Mouse (Mus musculus) liver, postnatal 0 days (tissue): ENCODE data around the gene Arnt. TPM values are rescaled to one million over a fixed set of nuclear protein-coding genes. Genes with fewer than 3 reads are reported as not detected.

ENCODE experiments used
- ATAC-seq: fragments of 200-750 bp; cut with Nextera tagmentation; 2 replicates; pipeline ENCODE4 v1.8.0; 2017; ENCODE audit warnings: mild to moderate bottlenecking, moderate library complexity
- DNase-seq: peaks from one replicate; pipeline ENCODE4 v3.0.0-alpha.2; 2016
- H3K27ac ChIP-seq: fragments of 300-500 bp; sonication (generic); 2 replicates; pipeline ENCODE4 v1.5.1; 2014; ENCODE audit warnings: antibody characterized with exemption, moderate library complexity, mild to moderate bottlenecking, low read depth
- H3K27me3 ChIP-seq: fragments of 300-500 bp; sonication (generic); 2 replicates; pipeline ENCODE4 v1.6.1; 2014; ENCODE audit warnings: low read length, control low read depth, mixed read lengths; ENCODE audit not compliant: insufficient read depth
- H3K36me3 ChIP-seq: fragments of 300-500 bp; sonication (generic); replicated peaks from 2 replicates; pipeline ENCODE4 v1.6.1; 2014; ENCODE audit warnings: mild to moderate bottlenecking, control low read depth, low read length, moderate library complexity, mixed read lengths; ENCODE audit not compliant: insufficient read depth
- H3K4me1 ChIP-seq: fragments of 300-500 bp; sonication (generic); 2 replicates; pipeline ENCODE4 v1.6.1; 2014; ENCODE audit warnings: antibody characterized with exemption, mild to moderate bottlenecking, control low read depth; ENCODE audit not compliant: insufficient read depth
- H3K4me2 ChIP-seq: fragments of 300-500 bp; sonication (generic); 2 replicates; pipeline ENCODE4 v1.6.1; 2014; ENCODE audit warnings: low read depth, mild to moderate bottlenecking, low read length, moderate library complexity, mixed read lengths
- H3K4me3 ChIP-seq: fragments of 300-500 bp; sonication (generic); 2 replicates; pipeline ENCODE4 v1.5.1; 2014; ENCODE audit warnings: low read depth, low read length
- H3K9ac ChIP-seq: fragments of 300-500 bp; sonication (generic); replicated peaks from 2 replicates; pipeline ENCODE4 v1.6.1; 2014; ENCODE audit warnings: mild to moderate bottlenecking, moderate library complexity
- H3K9me3 ChIP-seq: fragments of 300-500 bp; sonication (generic); 2 replicates; pipeline ENCODE4 v1.6.1; 2016; ENCODE audit warnings: mild to moderate bottlenecking, control low read depth, low read length, mixed read lengths
- CTCF ChIP-seq: sonication (generic); IDR thresholded peaks from 2 replicates; pipeline ENCODE4 v1.5.1; 2016; ENCODE audit warnings: antibody characterized with exemption, low read depth
- EP300 ChIP-seq: IDR thresholded peaks from 2 replicates; pipeline ENCODE4 v1.6.1; 2016; ENCODE audit warnings: antibody characterized with exemption, low read depth, mild to moderate bottlenecking
- WGBS: fragments of 180-500 bp; shearing (Covaris S2); extraction: QIAGEN DNeasy Blood & Tissue Kit; methylation state at CpG from one replicate; pipeline ENCODE4 v1.1.7; 2014; ENCODE audit not compliant: insufficient replicate concordance; 5-methylcytosine and 5-hydroxymethylcytosine counted together
- polyA plus RNA-seq: library from polyadenylated mRNA; unstranded; fragments of >200 nt; fragmentation: Nextera tagmentation; extraction: Ambion mirVana; gene quantifications from 2 replicates; pipeline ENCODE4 v1.2.1, GENCODE M21; 2015

The Arnt gene
- polyA plus RNA-seq, 1 experiment from 2014 or later, result 9.4 TPM

DNA sequence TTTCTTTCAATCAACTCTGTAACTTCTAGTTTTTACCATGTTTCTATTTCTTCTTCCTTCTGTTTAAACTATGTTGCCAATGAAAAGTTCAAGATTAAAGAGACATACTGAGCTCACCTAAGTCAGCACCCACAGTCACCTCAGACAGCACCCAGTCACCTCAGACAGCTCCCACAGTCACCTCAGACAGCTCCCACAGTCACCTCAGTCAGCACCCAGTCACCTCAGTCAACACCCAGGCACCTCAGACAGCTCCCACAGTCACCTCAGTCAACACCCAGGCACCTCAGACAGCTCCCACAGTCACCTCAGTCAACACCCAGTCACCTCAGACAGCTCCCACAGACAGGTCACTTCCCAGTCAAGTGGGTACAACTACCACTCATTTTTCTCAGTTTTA is 108.0 kb downstream of the Arnt start:
- H3K4me3 ChIP-seq, result no peak overlapping the region
- H3K27ac ChIP-seq, result no peak overlapping the region
- H3K9ac ChIP-seq, result no peak overlapping the region
- no peaks in the 10 kb centered on the region for H3K4me1 ChIP-seq
- ATAC-seq, result no peak
- no peaks in the 10 kb centered on the region for H3K36me3 ChIP-seq
- TF ChIP-seq CTCF (no peak), EP300 (no peak)
- no peaks in the 10 kb centered on the region for H3K27me3 ChIP-seq
- no peak for DNase-seq
- H3K4me2 ChIP-seq, result no peak overlapping the region
- H3K9me3 ChIP-seq, result no peaks in the 10 kb centered on the region

GRCm38 (mm10) chr3:95542981-95543380 is 108.8 kb downstream of the Arnt start:
- no peak for TF ChIP-seq EP300
- no peak for TF ChIP-seq CTCF
- H3K27ac ChIP-seq, result no peak overlapping the region
- H3K4me3 ChIP-seq, result no peak overlapping the region
- ATAC-seq, result no peak
- no peak overlapping the region for H3K4me2 ChIP-seq
- 69% methylated on average over 7 of the region's 7 CpGs for WGBS
- no peaks in the 10 kb centered on the region for H3K9me3 ChIP-seq
- no peak for DNase-seq
- no peaks in the 10 kb centered on the region for H3K27me3 ChIP-seq
- H3K36me3 ChIP-seq, result no peaks in the 10 kb centered on the region
- H3K4me1 ChIP-seq, result no peaks in the 10 kb centered on the region
- no peak overlapping the region for H3K9ac ChIP-seq

Other genes with a start within 250 kb of the Arnt start
- gene Gabpb2, start 216.5 kb upstream of the Arnt start, polyA plus RNA-seq, result 2.5 and 3.9 TPM in 2 replicates
- 31.7 and 32.3 TPM in 2 replicates for gene Cdc42se1, start 205.7 kb upstream of the Arnt start, polyA plus RNA-seq
- 2.0 and 2.3 TPM in 2 replicates for gene Mllt11, start 202.2 kb upstream of the Arnt start, polyA plus RNA-seq
- gene Gm128, start 192.8 kb upstream of the Arnt start, polyA plus RNA-seq, result 0.08 TPM in 1 of 2 replicates, not detected in the other
- gene Bnipl, start 183.2 kb upstream of the Arnt start, polyA plus RNA-seq, result not detected in 2 replicates
- gene Mindy1, start 153.0 kb upstream of the Arnt start, polyA plus RNA-seq, result 41.4 and 42.8 TPM in 2 replicates
- gene Prune1, start 152.3 kb upstream of the Arnt start, polyA plus RNA-seq, result 10.6 and 10.7 TPM in 2 replicates
- gene Anxa9, start 127.2 kb upstream of the Arnt start, polyA plus RNA-seq, result 1.2 TPM in 2 replicates
- 124 and 125 TPM in 2 replicates for gene Cers2, start 119.6 kb upstream of the Arnt start, polyA plus RNA-seq
- 6.3 and 6.6 TPM in 2 replicates for gene Setdb1, start 77.2 kb upstream of the Arnt start, polyA plus RNA-seq
- not detected in 2 replicates for gene 4930558C23Rik, start 31.5 kb upstream of the Arnt start, polyA plus RNA-seq
- gene Ctsk, start 64.9 kb downstream of the Arnt start, polyA plus RNA-seq, result 2.0 and 2.3 TPM in 2 replicates
- gene Ctss, start 92.4 kb downstream of the Arnt start, polyA plus RNA-seq, result 89.4 and 92.8 TPM in 2 replicates
- not detected in 2 replicates for gene Hormad1, start 125.3 kb downstream of the Arnt start, polyA plus RNA-seq
- gene Golph3l, start 154.5 kb downstream of the Arnt start, polyA plus RNA-seq, result 11.1 and 11.3 TPM in 2 replicates
- 20.1 and 23.9 TPM in 2 replicates for gene Ensa, start 190.6 kb downstream of the Arnt start, polyA plus RNA-seq
- 36.2 and 38.2 TPM in 2 replicates for gene Mcl1, start 224.4 kb downstream of the Arnt start, polyA plus RNA-seq